Mouse (Mus musculus) forebrain, embryonic 16.5 days (tissue): Measurements from ENCODE around the gene Shank3. TPM values are rescaled to one million over a fixed set of nuclear protein-coding genes. Genes with fewer than 3 reads are reported as not detected.

Source experiments
- ATAC-seq: fragments of 200-750 bp; cut with Nextera tagmentation; 2 replicates; pipeline ENCODE4 v1.8.0; 2017; ENCODE audit warnings: mild to moderate bottlenecking, moderate library complexity
- H3K27ac ChIP-seq: fragments of 300-500 bp; sonication (generic); 2 replicates; pipeline ENCODE4 v1.5.1; 2014; ENCODE audit warnings: low read length, control low read depth
- H3K27me3 ChIP-seq: fragments of 300-500 bp; sonication (generic); replicated peaks from 2 replicates; pipeline ENCODE4 v1.6.1; 2014; ENCODE audit warnings: low read length; ENCODE audit not compliant: control insufficient read depth, insufficient read depth
- H3K36me3 ChIP-seq: fragments of 300-500 bp; sonication (generic); 2 replicates; pipeline ENCODE4 v1.6.1; 2014; ENCODE audit not compliant: control insufficient read depth, insufficient read depth
- H3K4me1 ChIP-seq: fragments of 300-500 bp; sonication (generic); replicated peaks from 2 replicates; pipeline ENCODE4 v1.6.1; 2014; ENCODE audit warnings: low read length; ENCODE audit not compliant: control insufficient read depth, insufficient read depth
- H3K4me2 ChIP-seq: fragments of 300-500 bp; sonication (generic); 2 replicates; pipeline ENCODE4 v1.6.1; 2014; ENCODE audit warnings: mild to moderate bottlenecking, low read length, control low read depth
- H3K4me3 ChIP-seq: fragments of 300-500 bp; sonication (generic); replicated peaks from 2 replicates; pipeline ENCODE4 v1.5.1; 2014; ENCODE audit warnings: mild to moderate bottlenecking, low read length, control low read depth
- H3K9ac ChIP-seq: fragments of 300-500 bp; sonication (generic); replicated peaks from 2 replicates; pipeline ENCODE4 v1.6.1; 2014; ENCODE audit warnings: low read depth, low read length, control low read depth
- H3K9me3 ChIP-seq: fragments of 300-500 bp; sonication (generic); 2 replicates; pipeline ENCODE4 v1.6.1; 2016; ENCODE audit warnings: low read length; ENCODE audit not compliant: control insufficient read depth
- WGBS: fragments of 180-500 bp; shearing (Covaris S2); extraction: QIAGEN DNeasy Blood & Tissue Kit; methylation state at CpG from one replicate; pipeline ENCODE4 v1.1.7; 2014; 5-methylcytosine and 5-hydroxymethylcytosine counted together
- polyA plus RNA-seq: library from polyadenylated mRNA; unstranded; fragments of >200 nt; fragmentation: Nextera tagmentation; extraction: Ambion mirVana; gene quantifications from 2 replicates; pipeline ENCODE4 v1.2.1, GENCODE M21; 2015

The Shank3 gene
- polyA plus RNA-seq, 1 experiment from 2014 or later = 14.1 TPM

DNA sequence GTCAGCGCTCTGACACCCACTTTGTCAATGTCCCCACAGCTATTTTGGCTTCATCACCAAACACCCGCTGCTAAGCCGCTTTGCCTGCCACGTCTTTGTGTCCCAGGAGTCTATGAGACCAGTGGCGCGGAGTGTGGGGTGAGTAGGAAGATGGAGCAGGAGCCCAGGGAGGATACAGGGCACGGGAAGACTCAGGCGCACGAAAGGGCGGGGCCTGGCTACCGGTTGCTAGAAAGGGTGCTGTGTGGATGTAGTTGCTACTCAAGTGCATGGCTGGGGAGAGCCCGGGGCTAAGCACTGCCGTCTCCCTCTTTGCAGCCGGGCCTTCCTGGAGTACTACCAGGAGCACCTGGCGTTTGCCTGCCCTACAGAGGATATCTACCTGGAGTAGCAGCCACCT lies 38.1 kb upstream of the Shank3 start:
- Histone ChIP-seq H3K4me1 (no peaks in the 10 kb centered on the region; the same call in 1 of the 2 replicates), H3K36me3 (peaks cover 42% of the 10 kb centered on the region), H3K9ac (no peak overlapping the region), H3K4me3 (no peak overlapping the region), H3K27me3 (no peaks in the 10 kb centered on the region), H3K27ac (no peak overlapping the region), H3K4me2 (no peak overlapping the region), H3K9me3 (no peaks in the 10 kb centered on the region)
- no peak for ATAC-seq
- 86% methylated on average over 15 of the region's 15 CpGs for WGBS

DNA sequence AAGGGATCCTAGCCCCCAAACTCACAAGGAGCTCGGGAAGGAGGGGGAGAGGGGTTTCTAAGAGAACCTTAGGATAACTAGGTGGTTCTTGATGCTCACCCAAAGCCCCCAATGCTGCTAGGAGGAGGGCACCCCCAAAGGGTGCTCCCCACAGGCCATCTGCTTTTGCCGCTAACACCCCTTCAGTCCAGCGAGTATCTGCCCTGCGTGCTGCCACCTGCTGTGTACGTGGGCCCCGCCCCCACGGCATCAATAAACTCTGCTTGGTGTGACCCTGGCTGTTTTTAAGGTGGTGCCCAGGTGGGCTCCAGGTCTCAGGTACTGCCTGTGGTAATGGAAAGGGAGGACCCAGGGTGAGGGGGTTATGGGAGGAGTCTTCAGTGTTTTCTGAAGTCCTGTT lies 37.2 kb upstream of the Shank3 start:
- Histone ChIP-seq H3K4me2 (no peak overlapping the region), H3K27ac (no peak overlapping the region), H3K36me3 (peaks cover 36% of the 10 kb centered on the region), H3K4me1 (no peaks in the 10 kb centered on the region), H3K9ac (no peak overlapping the region), H3K4me3 (no peak overlapping the region), H3K9me3 (no peaks in the 10 kb centered on the region), H3K27me3 (no peaks in the 10 kb centered on the region)
- WGBS = 87% methylated on average over 7 of the region's 7 CpGs
- ATAC-seq = no peak

DNA sequence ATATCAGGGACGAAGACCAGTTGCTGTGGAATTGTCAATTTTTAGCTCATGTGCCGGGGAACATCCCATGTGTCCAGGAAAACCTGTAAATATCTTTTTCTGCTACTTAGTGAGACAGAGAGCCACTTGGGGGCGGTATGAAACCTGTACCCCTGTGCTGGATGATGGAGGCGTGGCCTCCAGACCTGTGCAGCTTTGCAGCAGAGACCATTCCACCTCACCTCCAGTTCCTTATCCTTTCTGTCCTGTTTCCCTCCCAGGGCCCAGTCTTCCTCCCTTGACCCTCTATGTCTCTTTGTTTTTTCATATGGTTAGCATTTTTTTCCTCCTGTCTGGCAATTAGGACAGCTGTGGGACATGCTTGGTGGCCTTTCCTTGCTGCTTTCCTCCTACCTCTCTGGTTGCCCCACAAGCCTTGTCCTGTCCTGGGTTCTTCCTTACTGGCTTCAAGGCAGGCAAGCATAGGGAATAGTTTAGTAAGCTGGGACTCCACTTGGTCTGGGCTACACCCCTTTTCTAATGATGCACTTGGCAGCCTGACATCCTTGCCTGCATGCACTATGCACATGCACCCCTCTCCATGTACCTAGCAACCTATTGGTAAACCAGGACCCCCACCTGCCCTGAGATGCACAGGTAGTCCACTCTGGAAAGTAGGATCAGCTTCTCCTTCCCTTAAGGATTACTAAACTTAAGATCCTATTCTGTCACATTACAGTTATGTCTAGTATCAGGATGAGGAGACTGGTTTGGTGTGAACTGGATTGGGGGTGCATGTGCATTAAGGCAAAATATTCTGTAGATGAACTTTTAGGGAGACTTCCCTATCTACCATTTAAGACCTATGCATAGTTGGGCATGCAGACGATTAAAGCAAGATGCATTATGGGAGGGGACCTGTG lies 35.8 kb upstream of the Shank3 start:
- Histone ChIP-seq H3K4me2 (no peak overlapping the region), H3K27ac (no peak overlapping the region), H3K4me3 (no peak overlapping the region), H3K9ac (no peak overlapping the region), H3K36me3 (peaks cover 30% of the 10 kb centered on the region), H3K27me3 (no peaks in the 10 kb centered on the region), H3K4me1 (no peaks in the 10 kb centered on the region), H3K9me3 (no peaks in the 10 kb centered on the region)
- WGBS = 65% methylated on average over 5 of the region's 5 CpGs
- no peak for ATAC-seq

DNA sequence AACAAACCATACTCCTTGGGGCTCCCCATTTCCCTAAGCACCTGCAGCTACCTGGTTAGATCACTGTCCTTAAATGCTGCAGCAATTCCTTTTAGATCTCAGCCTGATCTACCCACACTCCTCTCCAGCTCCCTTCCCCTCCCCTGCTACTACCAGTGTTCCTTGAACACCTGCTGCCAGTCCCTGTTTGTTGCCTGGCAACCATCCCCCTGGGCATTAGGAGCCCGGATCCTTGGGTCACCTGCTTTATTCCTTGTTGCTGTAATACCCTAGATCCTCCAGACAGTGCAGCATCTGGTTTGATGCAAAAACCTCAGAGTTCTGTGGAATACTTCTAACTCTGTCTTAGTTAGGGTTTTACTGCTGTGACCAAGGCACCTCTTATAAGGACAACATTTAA lies 34.4 kb upstream of the Shank3 start:
- Histone ChIP-seq H3K36me3 (peaks cover 19% of the 10 kb centered on the region), H3K9ac (no peak overlapping the region), H3K27me3 (no peaks in the 10 kb centered on the region), H3K4me2 (no peak overlapping the region), H3K4me3 (no peak overlapping the region), H3K4me1 (no peaks in the 10 kb centered on the region), H3K9me3 (no peaks in the 10 kb centered on the region), H3K27ac (no peak overlapping the region)
- WGBS = 4% methylated on average over 1 of the region's 1 CpGs
- no peak for ATAC-seq

DNA sequence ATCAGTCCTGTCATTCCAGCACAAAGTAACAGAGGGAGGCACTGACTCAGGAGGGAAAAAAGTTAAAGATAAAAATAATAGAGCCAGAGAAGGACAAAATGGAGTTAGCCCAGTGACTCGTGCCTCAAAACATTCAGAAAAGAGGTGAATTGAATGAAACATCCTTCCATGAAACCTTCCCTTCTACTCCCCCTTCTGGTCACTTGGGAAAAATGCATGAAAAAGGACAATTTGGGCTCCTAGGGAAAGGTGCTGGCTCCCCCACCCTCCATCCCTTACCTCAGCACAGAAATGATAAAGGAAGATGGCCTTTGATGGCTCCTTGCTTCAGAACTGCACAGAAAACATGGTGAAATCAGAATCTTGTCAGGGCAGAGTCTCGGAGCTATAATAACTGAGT lies 30.8 kb upstream of the Shank3 start:
- Histone ChIP-seq H3K27me3 (no peaks in the 10 kb centered on the region), H3K36me3 (no peaks in the 10 kb centered on the region), H3K9ac (no peak overlapping the region), H3K27ac (no peak overlapping the region), H3K4me2 (no peak overlapping the region), H3K9me3 (no peaks in the 10 kb centered on the region), H3K4me1 (no peaks in the 10 kb centered on the region), H3K4me3 (no peak overlapping the region)
- ATAC-seq = no peak
- WGBS = 35% methylated on average over 2 of the region's 2 CpGs

DNA sequence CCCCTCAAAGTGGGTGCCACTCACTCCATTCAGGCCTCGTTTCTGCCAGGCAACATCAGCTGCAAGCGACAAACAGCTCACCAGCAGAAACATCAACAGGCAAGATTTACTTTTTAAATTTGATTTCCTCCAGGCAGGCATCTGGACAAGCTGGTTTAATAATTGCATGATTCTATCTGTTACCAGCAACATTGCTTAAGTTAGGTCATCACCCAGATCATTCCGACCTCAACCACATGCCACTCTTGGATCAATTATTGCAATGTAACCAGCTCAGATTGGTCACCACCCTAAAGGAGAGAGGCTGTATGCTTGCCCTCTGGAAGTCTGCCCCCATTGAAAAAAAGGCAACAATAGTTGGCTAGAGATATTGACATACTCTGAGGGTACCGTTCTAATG lies 27.9 kb upstream of the Shank3 start:
- Histone ChIP-seq H3K36me3 (no peaks in the 10 kb centered on the region), H3K4me2 (no peak overlapping the region), H3K4me1 (peaks cover 11% of the 10 kb centered on the region), H3K27me3 (no peaks in the 10 kb centered on the region), H3K27ac (no peak overlapping the region), H3K4me3 (no peak overlapping the region), H3K9me3 (no peaks in the 10 kb centered on the region), H3K9ac (no peak overlapping the region)
- 88% methylated on average over 4 of the region's 4 CpGs for WGBS
- ATAC-seq = no peak

DNA sequence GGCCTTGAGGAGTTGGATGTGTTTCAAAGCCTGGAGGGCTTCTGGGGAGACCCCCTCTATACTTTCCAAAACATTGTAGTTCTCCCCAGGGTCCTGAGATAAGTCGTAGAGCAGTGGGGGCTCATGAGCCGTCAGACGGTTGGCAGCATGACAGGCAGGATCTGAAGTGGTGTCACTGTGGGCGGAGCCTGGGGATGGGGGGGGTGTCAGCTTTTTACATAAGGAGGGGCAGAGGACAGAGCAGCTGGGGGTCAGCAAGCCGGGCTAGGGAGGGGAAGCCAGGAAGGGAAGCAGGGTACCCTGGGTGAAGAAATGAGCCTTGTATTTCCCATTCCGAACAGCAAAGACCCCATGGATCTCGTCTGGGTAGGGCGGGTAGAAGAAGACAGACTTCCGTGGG lies 26.1 kb upstream of the Shank3 start:
- ATAC-seq = no peak
- Histone ChIP-seq H3K4me1 (peaks cover 15% of the 10 kb centered on the region), H3K4me3 (no peak overlapping the region), H3K4me2 (no peak overlapping the region), H3K9ac (no peak overlapping the region), H3K36me3 (no peaks in the 10 kb centered on the region), H3K27me3 (no peaks in the 10 kb centered on the region), H3K27ac (no peak overlapping the region), H3K9me3 (no peaks in the 10 kb centered on the region)
- 85% methylated on average over 9 of the region's 9 CpGs for WGBS

DNA sequence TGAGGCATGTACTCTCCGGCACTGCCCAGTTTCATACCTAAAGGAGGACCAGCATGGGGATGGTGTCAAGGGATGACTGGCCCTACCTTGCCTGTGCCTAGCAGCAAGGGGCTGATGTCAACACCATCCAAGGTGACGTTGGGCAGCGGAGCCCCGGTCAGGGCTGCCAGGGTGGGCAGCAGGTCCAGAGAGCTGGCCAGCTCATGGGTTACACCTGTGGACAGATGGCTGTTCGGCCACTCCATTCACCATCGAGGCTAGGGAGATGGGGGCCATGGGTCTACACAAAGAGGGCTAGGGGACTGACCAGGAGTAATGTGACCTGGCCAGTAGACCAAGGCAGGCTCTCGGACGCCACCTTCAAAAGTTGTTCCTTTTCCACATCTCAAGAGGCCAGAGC lies 25.5 kb upstream of the Shank3 start:
- WGBS = 98% methylated on average over 8 of the region's 8 CpGs
- no peak for ATAC-seq
- no peak overlapping the region for H3K4me2 ChIP-seq
- H3K9me3 ChIP-seq = no peaks in the 10 kb centered on the region
- H3K27ac ChIP-seq = no peak overlapping the region
- no peaks in the 10 kb centered on the region for H3K27me3 ChIP-seq
- no peak overlapping the region for H3K9ac ChIP-seq
- peaks cover 15% of the 10 kb centered on the region for H3K4me1 ChIP-seq
- no peaks in the 10 kb centered on the region for H3K36me3 ChIP-seq
- H3K4me3 ChIP-seq = no peak overlapping the region

DNA sequence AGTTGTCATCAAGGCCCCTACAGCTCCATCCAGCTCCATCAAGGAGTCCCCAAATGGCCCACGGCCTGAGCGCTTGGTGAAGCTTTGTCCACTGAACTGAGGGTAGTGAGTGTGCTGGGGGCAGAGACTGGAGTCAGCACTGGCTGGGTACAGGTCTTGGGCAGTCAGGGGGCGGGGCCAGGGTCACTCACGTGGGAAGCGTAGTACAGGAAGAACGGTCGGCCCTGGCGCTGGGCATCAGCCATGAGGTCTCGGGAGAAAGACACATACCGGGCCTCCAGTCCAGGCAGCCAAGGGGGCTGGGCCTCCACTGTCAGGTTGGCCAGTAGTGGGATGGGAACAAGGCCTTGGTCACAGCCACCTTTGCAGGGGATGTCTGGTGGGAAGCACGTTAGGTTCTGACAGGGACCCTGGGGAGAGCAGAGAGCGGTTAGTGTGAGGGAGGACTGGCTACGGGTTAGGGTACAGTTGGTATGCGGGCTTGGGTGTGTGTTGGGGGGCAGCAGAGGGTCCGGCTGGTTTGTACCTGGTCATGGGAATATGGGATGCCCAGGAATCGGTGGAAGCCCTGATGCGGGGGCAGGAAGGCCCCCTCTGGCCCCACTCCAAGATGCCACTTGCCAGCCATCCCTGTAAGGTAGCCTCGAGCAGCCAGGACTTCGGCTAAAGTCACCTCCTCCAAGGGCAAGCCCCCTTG lies 24.7 kb upstream of the Shank3 start:
- Histone ChIP-seq H3K9ac (no peak overlapping the region), H3K27ac (no peak overlapping the region), H3K27me3 (no peaks in the 10 kb centered on the region), H3K4me1 (peaks cover 15% of the 10 kb centered on the region), H3K4me2 (no peak overlapping the region; the same call in 1 of the 2 replicates), H3K4me3 (no peak overlapping the region), H3K36me3 (no peaks in the 10 kb centered on the region), H3K9me3 (no peaks in the 10 kb centered on the region)
- WGBS = 93% methylated on average over 19 of the region's 19 CpGs
- ATAC-seq = no peak
